9 mouse cellular contexts compared by ENCODE assay signal in the genomic region with DNA sequence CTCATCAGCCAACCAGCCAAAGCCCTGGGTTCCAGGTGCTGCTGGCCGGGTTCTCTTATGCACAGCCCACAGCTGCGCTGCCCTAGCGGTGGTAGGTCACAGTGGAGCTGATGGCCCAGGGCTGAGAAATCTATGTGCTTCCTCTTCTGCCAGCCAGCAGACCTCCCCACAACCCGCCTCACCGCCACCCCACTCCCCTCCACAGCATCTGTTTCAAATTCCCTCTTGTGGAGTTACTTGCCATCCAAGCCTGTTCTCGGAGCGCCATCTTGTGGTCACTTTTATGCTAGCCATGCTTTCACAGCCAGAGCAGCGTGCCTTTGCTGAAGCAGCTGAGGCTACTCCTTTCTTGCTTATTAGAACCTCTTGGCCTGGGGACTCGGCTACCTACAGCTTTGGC. TPM values are rescaled to one million over a fixed set of nuclear protein-coding genes. Genes with fewer than 3 reads are reported as not detected.
A peak's percentile ranks its signal among the peaks of the same experiment; 100 is the strongest.
DNase-seq lines count a peak whose midpoint lies in the region; ATAC-seq lines count a peak whose summit lies in the region.
"Had no signal": no experiment of that assay in that cellular context is flagged by ENCODE, and none has a peak within 500 bp of the region (broad histone marks: within the 10 kb centered on the region; RNA-seq: fewer than 3 reads in every experiment).

No protein-coding gene starts in this region.

- H3K4me1 ChIP-seq in heart, embryonic 14.5 days (ENCODE audit: control insufficient read depth in 2 of 2, insufficient read depth in 2 of 2, low read length in 2 of 2): peaks cover 15 to 31% of the 10 kb centered on the region in 2 experiments; a peak in 3 of 4 replicates
- H3K4me1 ChIP-seq in liver, embryonic 11.5 days (replicated peaks; ENCODE audit: control insufficient read depth, insufficient read depth, low read length): peaks cover 42% of the 10 kb centered on the region
- H3K4me1 ChIP-seq in stomach, embryonic 14.5 days (ENCODE audit: control insufficient read depth, insufficient read depth, low read length): peaks cover 23% of the 10 kb centered on the region

- H3K4me2 ChIP-seq in heart, embryonic 14.5 days (ENCODE audit: low read length): no peak overlapping the region
- H3K4me2 ChIP-seq in liver, embryonic 11.5 days: no peak overlapping the region; the same call in 1 of the 2 replicates
- H3K4me2 ChIP-seq in stomach, embryonic 14.5 days (replicated peaks; ENCODE audit: low read depth, low read length): no peak overlapping the region

- 10% methylated on average over 9 of the region's 9 CpGs for WGBS in heart, embryonic 14.5 days
- WGBS in liver, embryonic 11.5 days: 13% methylated on average over 9 of the region's 9 CpGs
- WGBS in stomach, embryonic 14.5 days: 6% methylated on average over 9 of the region's 9 CpGs

- no peaks in the 10 kb centered on the region for H3K9me3 ChIP-seq in heart, embryonic 14.5 days (ENCODE audit: control insufficient read depth, low read length)
- no peaks in the 10 kb centered on the region for H3K9me3 ChIP-seq in liver, embryonic 11.5 days (ENCODE audit: control insufficient read depth, low read length)
- H3K9me3 ChIP-seq in stomach, embryonic 14.5 days (ENCODE audit: control insufficient read depth, low read depth, low read length): no peaks in the 10 kb centered on the region

- H3K9ac ChIP-seq in heart, embryonic 14.5 days (ENCODE audit: low read length): no peak overlapping the region
- H3K9ac ChIP-seq in liver, embryonic 11.5 days (ENCODE audit: low read depth, low read length): no peak overlapping the region
- no peak overlapping the region for H3K9ac ChIP-seq in stomach, embryonic 14.5 days (replicated peaks; ENCODE audit: low read depth, low read length)

- ATAC-seq in heart, embryonic 14.5 days (ENCODE audit: insufficient number of reproducible peaks, insufficient read depth, low FRiP score, low read depth): 0 out of 2 replicates have a peak, but pooled peaks have one; percentile 17
- ATAC-seq in liver, embryonic 11.5 days (replicated peaks; ENCODE audit: low FRiP score): peak; percentile 32
- ATAC-seq in stomach, embryonic 14.5 days (ENCODE audit: insufficient number of reproducible peaks, insufficient read depth, low FRiP score, low read depth): peak; percentile 21; the same call in 1 of the 2 replicates

- peak; percentile 95 for DNase-seq in CD4-positive, CD25-positive, alpha-beta regulatory T cell, adult 2 months (ENCODE audit: low read depth, low spot score)
- DNase-seq in brain, embryonic 18.5 days (ENCODE audit: low read depth, low spot score): peak; percentile 72
- DNase-seq in fibroblast of lung, adult 2 months (ENCODE audit: low read depth): peak; percentile 89
- peak; percentile 95 for DNase-seq in kidney, postnatal 10 days
- DNase-seq in liver, embryonic 11.5 days (ENCODE audit: low spot score): peak; percentile 88
- DNase-seq in natural killer cell, adult 2 months (ENCODE audit: low spot score in 2 of 2): peak; percentile 85 to 92

- H3K4me3 ChIP-seq in heart, embryonic 14.5 days (ENCODE audit: control insufficient read depth in 1 of 2, insufficient read depth in 1 of 2, low read depth in 1 of 2, low read length in 2 of 2): no peak overlapping the region
- H3K4me3 ChIP-seq in liver, embryonic 11.5 days (ENCODE audit: low read depth, low read length): no peak overlapping the region
- no peak overlapping the region for H3K4me3 ChIP-seq in stomach, embryonic 14.5 days (ENCODE audit: low read depth, low read length)
- H3K4me3 ChIP-seq: erythroblast, embryonic 14.5 days had no signal

- no peak overlapping the region for H3K27ac ChIP-seq in heart, embryonic 14.5 days (replicated peaks in 1 of 2; ENCODE audit: control insufficient read depth in 1 of 2, insufficient read depth in 1 of 2, low read depth in 2 of 2, low read length in 2 of 2)
- no peak overlapping the region; the same call in 1 of the 2 replicates for H3K27ac ChIP-seq in liver, embryonic 11.5 days (ENCODE audit: low read depth, low read length)
- H3K27ac ChIP-seq in stomach, embryonic 14.5 days (ENCODE audit: low read length): no peak overlapping the region

- H3K36me3 ChIP-seq in heart, embryonic 14.5 days (ENCODE audit: control insufficient read depth, insufficient read depth, low read length): peaks cover 36% of the 10 kb centered on the region
- H3K36me3 ChIP-seq in liver, embryonic 11.5 days (ENCODE audit: control insufficient read depth, insufficient read depth, low read length): peaks cover 20% of the 10 kb centered on the region
- peaks cover 13% of the 10 kb centered on the region for H3K36me3 ChIP-seq in stomach, embryonic 14.5 days (ENCODE audit: control insufficient read depth, insufficient read depth, low read length)

- no peaks in the 10 kb centered on the region for H3K27me3 ChIP-seq in heart, embryonic 14.5 days (ENCODE audit: control insufficient read depth, insufficient read depth, low read length)
- no peaks in the 10 kb centered on the region for H3K27me3 ChIP-seq in liver, embryonic 11.5 days (replicated peaks; ENCODE audit: control insufficient read depth, insufficient read depth, low read length)
- no peaks in the 10 kb centered on the region for H3K27me3 ChIP-seq in stomach, embryonic 14.5 days (ENCODE audit: control insufficient read depth, insufficient read depth, low read length)

RNA-seq across cellular contexts. Expression of a gene that starts 15.7 kb away (rescaled TPM):
- 6.0 and 6.3 TPM in 2 replicates for polyA plus RNA-seq in heart, embryonic 14.5 days (2014; fragmentation: Nextera tagmentation; extraction: Ambion mirVana)
- 11.7 and 11.9 TPM in 2 replicates for polyA plus RNA-seq in liver, embryonic 11.5 days (2014; fragmentation: Nextera tagmentation; extraction: Ambion mirVana)
- polyA plus RNA-seq in stomach, embryonic 14.5 days (2014; fragmentation: Nextera tagmentation; extraction: Ambion mirVana): 11.0 and 11.8 TPM in 2 replicates

RNA-seq across cellular contexts. Expression of a gene that starts 46.8 kb away (rescaled TPM):
- 3.9 and 5.3 TPM in 2 replicates for polyA plus RNA-seq in heart, embryonic 14.5 days (2014; fragmentation: Nextera tagmentation; extraction: Ambion mirVana)
- polyA plus RNA-seq in liver, embryonic 11.5 days (2014; fragmentation: Nextera tagmentation; extraction: Ambion mirVana): 3.1 and 4.0 TPM in 2 replicates
- 3.9 and 4.1 TPM in 2 replicates for polyA plus RNA-seq in stomach, embryonic 14.5 days (2014; fragmentation: Nextera tagmentation; extraction: Ambion mirVana)
